Mouse (Mus musculus): ENCODE results near the gene Mbtd1.
A peak's percentile ranks its signal among the peaks of the same experiment; 100 is the strongest.

Mbtd1 gene

GRCm38 (mm10) chr11:93948887-93949567 is 63.4 kb downstream of the Mbtd1 start:
- no peak for DNase-seq (ENCODE audit: low spot score)

GRCm38 (mm10) chr11:93950045-93950444 is 64.4 kb downstream of the Mbtd1 start:
- DNase-seq (ENCODE audit: low spot score), result no peak

- no peak for DNase-seq (ENCODE audit: low spot score)
Measured at GRCm38 (mm10) chr11:93952376-93952775, 66.7 kb downstream of the Mbtd1 start.

- DNase-seq (ENCODE audit: low spot score), result no peak
Measured at GRCm38 (mm10) chr11:93954738-93955255, 69.1 kb downstream of the Mbtd1 start.

- peak; percentile 94 for DNase-seq (ENCODE audit: low spot score)
Measured at GRCm38 (mm10) chr11:93955256-93956150, 69.9 kb downstream of the Mbtd1 start.

- DNase-seq (ENCODE audit: low spot score), result no peak
Measured at GRCm38 (mm10) chr11:93956159-93956558, 70.5 kb downstream of the Mbtd1 start, which contains the start of gene Nme2. Gene Nme2 (minus strand): TSS chr11:93956259.

- no peak for DNase-seq (ENCODE audit: low spot score)
Measured at GRCm38 (mm10) chr11:93957031-93957555, 71.4 kb downstream of the Mbtd1 start.

- DNase-seq (ENCODE audit: low spot score), result no peak
Measured at GRCm38 (mm10) chr11:93957746-93958145, 72.1 kb downstream of the Mbtd1 start.

- no peak for DNase-seq (ENCODE audit: low spot score)
Measured at GRCm38 (mm10) chr11:93961482-93961881, 75.8 kb downstream of the Mbtd1 start.

GRCm38 (mm10) chr11:93963013-93963412 is 77.4 kb downstream of the Mbtd1 start:
- DNase-seq (ENCODE audit: low spot score), result no peak

- DNase-seq (ENCODE audit: low spot score), result no peak
Measured at GRCm38 (mm10) chr11:93965391-93965790, 79.7 kb downstream of the Mbtd1 start.

- no peak for DNase-seq (ENCODE audit: low spot score)
Measured at GRCm38 (mm10) chr11:93967381-93967780, 81.7 kb downstream of the Mbtd1 start.

GRCm38 (mm10) chr11:93968005-93968847 is 82.6 kb downstream of the Mbtd1 start, which contains the start of the genes Gm20390 and Nme1:
Gene Gm20390 (minus strand): TSS chr11:93968293.
Gene Nme1 (minus strand): TSS chr11:93968521.
- peak; percentile 97 for DNase-seq (ENCODE audit: low spot score)

- DNase-seq (ENCODE audit: low spot score), result no peak
Measured at GRCm38 (mm10) chr11:93968848-93969128, 83.1 kb downstream of the Mbtd1 start.

GRCm38 (mm10) chr11:93969171-93969570 is 83.5 kb downstream of the Mbtd1 start:
- DNase-seq (ENCODE audit: low spot score), result no peak

GRCm38 (mm10) chr11:93969799-93970198 is 84.1 kb downstream of the Mbtd1 start:
- no peak for DNase-seq (ENCODE audit: low spot score)

- DNase-seq (ENCODE audit: low spot score), result no peak
Measured at GRCm38 (mm10) chr11:93972951-93973350, 87.3 kb downstream of the Mbtd1 start.

GRCm38 (mm10) chr11:93979502-93980049 is 93.9 kb downstream of the Mbtd1 start:
- no peak for DNase-seq (ENCODE audit: low spot score)

- no peak for DNase-seq (ENCODE audit: low spot score)
Measured at GRCm38 (mm10) chr11:93984619-93985018, 99.0 kb downstream of the Mbtd1 start.

- no peak for DNase-seq (ENCODE audit: low spot score)
Measured at GRCm38 (mm10) chr11:93985265-93985664, 99.6 kb downstream of the Mbtd1 start.

GRCm38 (mm10) chr11:93986298-93986697 is 100.6 kb downstream of the Mbtd1 start:
- DNase-seq (ENCODE audit: low spot score), result no peak

All from T-cell, adult 2 months (primary cell).